Mouse (Mus musculus) limb, embryonic 12.5 days (tissue): ENCODE data around the gene Cbx6. TPM values are rescaled to one million over a fixed set of nuclear protein-coding genes. Genes with fewer than 3 reads are reported as not detected.

Experiments used
- ATAC-seq: fragments of 200-750 bp; cut with Nextera tagmentation; 2 replicates; pipeline ENCODE4 v1.8.0; 2017; ENCODE audit warnings: low read depth, moderate TSS enrichment; ENCODE audit not compliant: insufficient number of reproducible peaks, insufficient read depth, low FRiP score, low TSS enrichment
- H3K27ac ChIP-seq: fragments of 300-500 bp; sonication (generic); 2 replicates; pipeline ENCODE4 v1.5.1; 2016; ENCODE audit warnings: mild to moderate bottlenecking, moderate library complexity
- H3K27me3 ChIP-seq: fragments of 300-500 bp; sonication (generic); 2 replicates; pipeline ENCODE4 v1.6.1; 2016; ENCODE audit warnings: mild to moderate bottlenecking, moderate library complexity
- H3K36me3 ChIP-seq: fragments of 300-500 bp; sonication (generic); 2 replicates; pipeline ENCODE4 v1.6.1; 2016; ENCODE audit warnings: mild to moderate bottlenecking, moderate library complexity
- H3K4me1 ChIP-seq: fragments of 300-500 bp; sonication (generic); replicated peaks from 2 replicates; pipeline ENCODE4 v1.6.1; 2016
- H3K4me2 ChIP-seq: fragments of 300-500 bp; sonication (generic); 2 replicates; pipeline ENCODE4 v1.6.1; 2016; ENCODE audit warnings: mild to moderate bottlenecking, moderate library complexity
- H3K4me3 ChIP-seq: fragments of 300-500 bp; sonication (generic); replicated peaks from 2 replicates; pipeline ENCODE4 v1.5.1; 2016; ENCODE audit warnings: mild to moderate bottlenecking
- H3K9ac ChIP-seq: fragments of 300-500 bp; sonication (generic); replicated peaks from 2 replicates; pipeline ENCODE4 v1.6.1; 2016; ENCODE audit warnings: mild to moderate bottlenecking, moderate library complexity
- H3K9me3 ChIP-seq: fragments of 300-500 bp; sonication (generic); 2 replicates; pipeline ENCODE4 v1.6.1; 2016; ENCODE audit warnings: mild to moderate bottlenecking, moderate library complexity
- WGBS: fragments of 180-500 bp; shearing (Covaris S2); methylation state at CpG from one replicate; pipeline ENCODE4 v1.1.7; 2016; 5-methylcytosine and 5-hydroxymethylcytosine counted together
- polyA plus RNA-seq: library from polyadenylated mRNA; unstranded; fragments of >200 nt; fragmentation: Nextera tagmentation; extraction: Ambion mirVana; gene quantifications from 2 replicates; pipeline ENCODE4 v1.2.1, GENCODE M21; 2016

Gene Cbx6
- polyA plus RNA-seq, 1 experiment from 2014 or later = 28.2 TPM

DNA sequence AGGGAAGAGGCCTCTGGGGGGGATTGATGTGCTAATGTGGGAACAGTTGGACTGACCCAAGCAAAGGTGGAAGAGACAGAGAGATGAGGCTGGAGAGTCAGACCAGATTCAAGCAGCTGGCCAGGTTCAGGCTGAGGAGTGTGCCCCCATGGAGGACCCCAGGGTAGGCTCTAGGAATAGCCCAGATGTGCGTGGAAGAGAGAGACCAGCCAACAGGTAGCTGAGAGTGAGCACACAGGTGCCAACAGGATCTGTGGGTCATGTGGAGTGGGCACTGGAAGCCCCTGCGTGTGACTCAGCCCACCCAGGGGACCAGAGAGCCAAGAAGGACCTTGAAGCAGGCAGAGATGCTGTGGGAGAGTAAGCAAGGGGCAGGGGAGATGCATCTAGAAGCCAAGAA is 32.8 kb downstream of the Cbx6 start:
- 69% methylated on average over 2 of the region's 2 CpGs for WGBS
- peaks cover 72% of the 10 kb centered on the region for H3K27me3 ChIP-seq

DNA sequence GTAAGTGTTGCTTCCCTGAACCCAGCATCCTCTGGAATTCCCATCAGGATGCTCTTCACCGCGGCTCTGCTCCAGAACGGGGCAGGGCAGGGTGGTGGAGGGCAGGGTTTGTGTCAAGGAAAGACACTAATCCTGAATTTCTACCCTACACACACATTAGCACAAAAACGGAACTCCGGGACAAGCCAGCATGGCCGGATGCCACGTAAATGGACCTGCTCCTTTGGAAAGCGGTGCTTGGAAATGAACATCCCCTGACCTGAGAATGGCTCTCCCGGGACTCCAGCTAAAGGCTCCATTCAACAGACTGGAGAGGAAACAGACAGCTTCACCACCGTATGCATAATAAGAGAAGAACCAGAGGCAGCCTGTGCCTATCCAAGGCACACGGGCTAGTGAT is 33.8 kb downstream of the Cbx6 start:
- Histone ChIP-seq H3K27me3 (peaks cover 69% of the 10 kb centered on the region), H3K4me2 (no peak overlapping the region), H3K9me3 (no peaks in the 10 kb centered on the region), H3K4me3 (no peak overlapping the region), H3K36me3 (no peaks in the 10 kb centered on the region), H3K4me1 (peaks cover 9% of the 10 kb centered on the region), H3K27ac (no peak overlapping the region), H3K9ac (no peak overlapping the region)
- 62% methylated on average over 11 of the region's 11 CpGs for WGBS
- ATAC-seq = no peak

More for the DNA sequence above, 32.8 kb downstream of the Cbx6 start:
- Histone ChIP-seq H3K9ac (no peak overlapping the region), H3K27ac (no peak overlapping the region), H3K4me2 (no peak overlapping the region), H3K4me3 (no peak overlapping the region), H3K36me3 (no peaks in the 10 kb centered on the region), H3K9me3 (no peaks in the 10 kb centered on the region), H3K4me1 (peaks cover 9% of the 10 kb centered on the region)
- ATAC-seq = no peak

DNA sequence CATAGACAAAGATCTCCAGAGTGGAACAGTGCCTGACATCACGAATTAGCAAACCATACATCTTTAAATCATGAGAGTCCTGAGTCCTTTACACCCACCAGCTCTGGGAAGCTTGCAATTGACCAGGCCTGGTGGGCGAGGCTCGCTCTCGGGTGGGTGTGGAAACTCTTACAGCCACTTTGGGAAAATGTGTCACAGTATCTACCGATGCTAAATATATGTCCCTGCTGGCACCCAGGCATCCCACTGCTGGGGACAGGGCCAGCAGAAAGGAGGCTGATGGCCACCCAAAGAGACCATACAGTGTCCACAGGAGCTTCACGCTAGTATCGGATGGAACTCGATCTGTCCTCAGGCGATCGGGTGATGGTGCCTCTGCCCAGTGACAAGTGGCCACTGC is 35.9 kb downstream of the Cbx6 start:
- H3K27ac ChIP-seq = no peak overlapping the region
- no peak overlapping the region for H3K9ac ChIP-seq
- WGBS = 87% methylated on average over 10 of the region's 10 CpGs
- no peak overlapping the region for H3K4me3 ChIP-seq
- no peak for ATAC-seq
- H3K4me2 ChIP-seq = no peak overlapping the region
- H3K36me3 ChIP-seq = no peaks in the 10 kb centered on the region
- H3K27me3 ChIP-seq = peaks cover 56% of the 10 kb centered on the region
- no peaks in the 10 kb centered on the region for H3K9me3 ChIP-seq
- H3K4me1 ChIP-seq = peaks cover under 1% of the 10 kb centered on the region; the same call in 1 of the 2 replicates

GRCm38 (mm10) chr15:79797680-79798079 is 36.8 kb downstream of the Cbx6 start:
- Histone ChIP-seq H3K27me3 (peaks cover 56% of the 10 kb centered on the region), H3K4me1 (no peaks in the 10 kb centered on the region), H3K4me2 (no peak overlapping the region), H3K9me3 (no peaks in the 10 kb centered on the region), H3K9ac (no peak overlapping the region), H3K4me3 (no peak overlapping the region), H3K27ac (no peak overlapping the region), H3K36me3 (no peaks in the 10 kb centered on the region)
- ATAC-seq = no peak
- WGBS = 75% methylated on average over 8 of the region's 8 CpGs

DNA sequence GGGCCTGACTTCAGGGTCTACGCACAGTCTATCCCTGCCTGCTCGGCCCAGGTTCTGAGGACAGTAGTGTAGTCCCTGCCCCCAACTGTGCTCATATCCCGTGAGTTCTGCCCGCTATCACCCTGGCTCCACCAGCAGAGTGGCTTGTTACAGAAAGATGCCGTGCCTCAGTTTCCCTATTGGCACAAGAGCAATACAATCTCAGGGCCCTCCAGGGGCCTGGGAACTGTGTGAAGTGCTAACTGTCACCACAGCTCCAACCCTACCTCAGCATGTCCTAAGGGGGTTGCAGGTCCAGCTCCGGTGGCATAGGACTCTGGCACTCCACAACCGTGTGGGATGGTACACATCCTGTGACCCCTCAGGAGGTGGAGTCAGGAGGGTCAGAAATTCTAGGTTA is 37.4 kb downstream of the Cbx6 start:
- 85% methylated on average over 7 of the region's 7 CpGs for WGBS
- no peak overlapping the region for H3K4me2 ChIP-seq
- no peak overlapping the region for H3K4me3 ChIP-seq
- peaks cover 56% of the 10 kb centered on the region for H3K27me3 ChIP-seq
- H3K27ac ChIP-seq = no peak overlapping the region
- no peaks in the 10 kb centered on the region for H3K36me3 ChIP-seq
- H3K4me1 ChIP-seq = no peaks in the 10 kb centered on the region
- H3K9me3 ChIP-seq = no peaks in the 10 kb centered on the region
- no peak for ATAC-seq
- H3K9ac ChIP-seq = no peak overlapping the region

GRCm38 (mm10) chr15:79796256-79796655 is 38.2 kb downstream of the Cbx6 start:
- Histone ChIP-seq H3K9ac (no peak overlapping the region), H3K27ac (no peak overlapping the region), H3K4me2 (no peak overlapping the region), H3K27me3 (peaks cover 53% of the 10 kb centered on the region), H3K4me3 (no peak overlapping the region), H3K4me1 (no peaks in the 10 kb centered on the region), H3K36me3 (no peaks in the 10 kb centered on the region), H3K9me3 (no peaks in the 10 kb centered on the region)
- no peak for ATAC-seq
- 90% methylated on average over 12 of the region's 12 CpGs for WGBS

DNA sequence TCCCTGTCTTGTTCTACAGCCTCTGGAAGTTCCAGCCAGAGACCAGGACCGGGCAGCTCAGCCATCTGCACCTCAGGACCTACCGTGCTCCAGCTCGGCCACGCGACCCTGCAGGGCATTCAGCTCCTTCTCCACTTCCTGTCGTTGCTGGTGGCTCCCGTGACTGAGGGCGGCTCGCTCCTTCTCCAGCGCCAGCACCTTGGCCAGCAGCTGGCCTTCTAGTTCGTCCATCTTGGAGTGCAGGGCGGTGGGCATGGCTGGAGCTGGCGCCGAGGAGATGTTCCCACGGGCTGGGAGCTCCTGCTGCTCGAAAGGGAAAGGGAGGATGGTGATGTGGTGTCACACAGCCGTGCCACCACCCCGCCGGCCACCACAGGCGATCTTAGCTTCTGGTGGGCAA is 40.3 kb downstream of the Cbx6 start:
- no peaks in the 10 kb centered on the region for H3K4me1 ChIP-seq
- no peak overlapping the region for H3K4me3 ChIP-seq
- WGBS = 17% methylated on average over 20 of the region's 20 CpGs
- ATAC-seq = no peak
- no peak overlapping the region for H3K27ac ChIP-seq
- H3K36me3 ChIP-seq = no peaks in the 10 kb centered on the region
- no peak overlapping the region for H3K9ac ChIP-seq
- no peaks in the 10 kb centered on the region for H3K9me3 ChIP-seq
- H3K27me3 ChIP-seq = peaks cover 53% of the 10 kb centered on the region
- H3K4me2 ChIP-seq = no peak overlapping the region

- no peak overlapping the region for H3K4me3 ChIP-seq
- no peak overlapping the region for H3K27ac ChIP-seq
- H3K27me3 ChIP-seq = peaks cover 57% of the 10 kb centered on the region
- no peaks in the 10 kb centered on the region for H3K36me3 ChIP-seq
- no peak for ATAC-seq
- no peak overlapping the region for H3K9ac ChIP-seq
- 88% methylated on average over 9 of the region's 9 CpGs for WGBS
- H3K9me3 ChIP-seq = no peaks in the 10 kb centered on the region
- H3K4me2 ChIP-seq = no peak overlapping the region
- no peaks in the 10 kb centered on the region for H3K4me1 ChIP-seq
Observed at GRCm38 (mm10) chr15:79793076-79793475, 41.4 kb downstream of the Cbx6 start.

- ATAC-seq = no peak
- Histone ChIP-seq H3K9ac (no peak overlapping the region), H3K27ac (no peak overlapping the region), H3K4me2 (no peak overlapping the region), H3K4me1 (no peaks in the 10 kb centered on the region), H3K4me3 (no peak overlapping the region), H3K36me3 (no peaks in the 10 kb centered on the region), H3K9me3 (no peaks in the 10 kb centered on the region), H3K27me3 (peaks cover 58% of the 10 kb centered on the region)
- 18% methylated on average over 19 of the region's 19 CpGs for WGBS
Observed at GRCm38 (mm10) chr15:79792455-79792854, 42.0 kb downstream of the Cbx6 start.

DNA sequence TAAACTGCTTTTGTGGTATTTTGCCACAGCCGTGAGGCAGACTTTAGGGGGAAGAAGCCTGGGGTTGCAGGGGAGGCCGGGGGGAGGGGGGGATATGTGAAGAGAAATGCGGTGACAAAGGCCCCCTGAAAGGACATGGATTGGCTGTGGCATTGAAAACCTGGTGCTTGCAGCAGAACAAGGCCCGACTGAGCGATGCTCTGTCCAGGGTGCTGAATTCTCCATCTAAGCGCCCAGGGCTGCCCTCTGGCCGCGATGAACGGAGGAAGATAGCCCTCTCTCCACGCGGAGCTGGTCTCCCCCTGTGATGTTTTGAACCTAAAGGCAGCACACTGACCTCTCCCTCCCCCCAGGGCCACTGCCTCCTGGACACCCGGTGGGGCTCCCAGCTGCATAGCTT is 43.0 kb downstream of the Cbx6 start:
- H3K4me3 ChIP-seq = no peak overlapping the region
- H3K36me3 ChIP-seq = no peaks in the 10 kb centered on the region
- no peaks in the 10 kb centered on the region for H3K4me1 ChIP-seq
- ATAC-seq = no peak
- 4% methylated on average over 12 of the region's 12 CpGs for WGBS
- no peak overlapping the region for H3K4me2 ChIP-seq
- peaks cover 63% of the 10 kb centered on the region for H3K27me3 ChIP-seq
- H3K9ac ChIP-seq = no peak overlapping the region
- H3K9me3 ChIP-seq = no peaks in the 10 kb centered on the region
- H3K27ac ChIP-seq = no peak overlapping the region

GRCm38 (mm10) chr15:79790905-79791304 is 43.6 kb downstream of the Cbx6 start:
- 79% methylated on average over 6 of the region's 6 CpGs for WGBS
- Histone ChIP-seq H3K4me1 (no peaks in the 10 kb centered on the region), H3K9ac (no peak overlapping the region), H3K27me3 (peaks cover 59% of the 10 kb centered on the region), H3K36me3 (no peaks in the 10 kb centered on the region), H3K9me3 (no peaks in the 10 kb centered on the region), H3K4me2 (no peak overlapping the region), H3K4me3 (no peak overlapping the region), H3K27ac (no peak overlapping the region)
- ATAC-seq = no peak

GRCm38 (mm10) chr15:79790111-79790510 is 44.4 kb downstream of the Cbx6 start:
- ATAC-seq = no peak
- H3K27me3 ChIP-seq = peaks cover 63% of the 10 kb centered on the region
- 50% methylated on average over 8 of the region's 8 CpGs for WGBS
- H3K9ac ChIP-seq = no peak overlapping the region
- no peaks in the 10 kb centered on the region for H3K4me1 ChIP-seq
- H3K9me3 ChIP-seq = no peaks in the 10 kb centered on the region
- no peak overlapping the region for H3K27ac ChIP-seq
- no peaks in the 10 kb centered on the region for H3K36me3 ChIP-seq
- H3K4me3 ChIP-seq = no peak overlapping the region
- H3K4me2 ChIP-seq = no peak overlapping the region
